Mouse (Mus musculus) heart, postnatal 0 days (tissue): ENCODE measurements around the gene Eif4enif1.

ENCODE experiments used
- CTCF ChIP-seq: IDR thresholded peaks from 2 replicates; pipeline ENCODE4 v1.5.1; 2016; ENCODE audit warnings: antibody characterized with exemption, control low read depth, low read depth
- EP300 ChIP-seq: IDR thresholded peaks from 2 replicates; pipeline ENCODE4 v1.6.1; 2016; ENCODE audit warnings: antibody characterized with exemption, low read depth

DNA sequence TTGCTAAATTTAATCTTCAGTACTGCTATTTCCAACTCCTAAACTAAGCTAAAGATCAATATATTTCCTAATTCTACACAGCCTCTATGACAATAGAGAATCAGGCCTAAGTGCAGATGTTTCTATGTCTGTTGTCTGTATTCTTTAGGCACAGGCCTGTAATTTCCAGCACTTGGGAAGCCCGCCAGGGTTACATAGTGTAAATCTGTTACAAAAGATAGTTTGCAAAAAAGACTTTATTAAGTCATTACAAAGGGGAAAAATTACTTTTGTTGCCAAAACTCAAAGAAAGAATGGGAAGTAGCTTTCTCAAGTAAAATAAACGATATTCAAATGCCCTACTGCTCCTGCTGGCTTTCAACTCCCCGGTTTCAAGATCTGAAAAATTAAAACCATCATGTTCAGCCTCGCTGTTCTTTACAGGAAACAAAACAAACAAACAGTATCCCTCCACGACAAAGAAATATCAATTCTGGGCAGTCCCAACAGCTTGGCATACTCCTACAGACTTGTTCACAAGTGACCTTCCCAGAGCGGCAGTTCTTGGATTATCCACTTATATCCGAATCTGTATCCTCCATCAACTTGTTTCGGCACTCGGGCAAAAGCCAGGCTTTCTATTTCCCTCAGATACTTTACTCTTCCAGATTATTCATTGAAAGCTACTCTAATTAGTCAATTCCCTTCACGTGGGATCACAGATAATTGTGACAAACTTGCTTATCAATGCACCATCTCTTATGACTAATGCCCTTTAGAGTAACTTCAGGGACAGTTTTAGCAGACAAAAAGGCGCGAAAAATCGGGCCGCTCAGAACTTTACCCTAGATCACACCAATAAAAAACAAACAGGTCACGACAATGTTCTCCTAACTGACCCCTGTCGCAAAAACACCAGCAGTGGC is 614 bp upstream of the Eif4enif1 start:
- TF ChIP-seq CTCF (no peak), EP300 (no peak)
